Mouse (Mus musculus): ENCODE results near the gene Cryl1. TPM values are rescaled to one million over a fixed set of nuclear protein-coding genes. Genes with fewer than 3 reads are reported as not detected.

The Cryl1 gene
- polyA plus RNA-seq, 1 experiment from 2014 or later: 15.4 TPM

- Histone ChIP-seq H3K4me1 (ENCODE audit: control insufficient read depth, insufficient read depth, low read depth, low read length) (no peaks in the 10 kb centered on the region), H3K9me3 (ENCODE audit: control insufficient read depth, low read length) (no peaks in the 10 kb centered on the region), H3K27ac (ENCODE audit: low read depth, low read length) (no peak overlapping the region), H3K9ac (ENCODE audit: low read depth, low read length) (no peak overlapping the region), H3K27me3 (replicated peaks; ENCODE audit: control insufficient read depth, insufficient read depth, low read length) (no peaks in the 10 kb centered on the region), H3K4me2 (ENCODE audit: low read length) (no peak overlapping the region), H3K36me3 (ENCODE audit: control insufficient read depth, insufficient read depth, low read length) (no peaks in the 10 kb centered on the region), H3K4me3 (ENCODE audit: low read length) (no peak overlapping the region)
- ATAC-seq: no peak
- WGBS: 97% methylated on average over 3 of the region's 3 CpGs
Measured at GRCm38 (mm10) chr14:57280835-57281234, 117.5 kb downstream of the Cryl1 start.

GRCm38 (mm10) chr14:57276481-57277012, 121.8 kb downstream of the Cryl1 start:
- H3K27me3 ChIP-seq (replicated peaks; ENCODE audit: control insufficient read depth, insufficient read depth, low read length): no peaks in the 10 kb centered on the region

GRCm38 (mm10) chr14:57272341-57272740, 126.0 kb downstream of the Cryl1 start:
- no peak overlapping the region for H3K27ac ChIP-seq (ENCODE audit: low read depth, low read length)
- H3K9me3 ChIP-seq (ENCODE audit: control insufficient read depth, low read length): no peaks in the 10 kb centered on the region
- no peaks in the 10 kb centered on the region for H3K36me3 ChIP-seq (ENCODE audit: control insufficient read depth, insufficient read depth, low read length)
- H3K27me3 ChIP-seq (replicated peaks; ENCODE audit: control insufficient read depth, insufficient read depth, low read length): no peaks in the 10 kb centered on the region
- 93% methylated on average over 1 of the region's 1 CpGs for WGBS
- H3K9ac ChIP-seq (ENCODE audit: low read depth, low read length): no peak overlapping the region
- no peak overlapping the region for H3K4me2 ChIP-seq (ENCODE audit: low read length)
- no peaks in the 10 kb centered on the region for H3K4me1 ChIP-seq (ENCODE audit: control insufficient read depth, insufficient read depth, low read depth, low read length)
- ATAC-seq: no peak
- H3K4me3 ChIP-seq (ENCODE audit: low read length): no peak overlapping the region

More at GRCm38 (mm10) chr14:57276481-57277012, 121.8 kb downstream of the Cryl1 start:
- Histone ChIP-seq H3K9ac (ENCODE audit: low read depth, low read length) (no peak overlapping the region), H3K36me3 (ENCODE audit: control insufficient read depth, insufficient read depth, low read length) (no peaks in the 10 kb centered on the region), H3K4me3 (ENCODE audit: low read length) (no peak overlapping the region), H3K9me3 (ENCODE audit: control insufficient read depth, low read length) (no peaks in the 10 kb centered on the region), H3K27ac (ENCODE audit: low read depth, low read length) (no peak overlapping the region), H3K4me2 (ENCODE audit: low read length) (no peak overlapping the region), H3K4me1 (ENCODE audit: control insufficient read depth, insufficient read depth, low read depth, low read length) (no peaks in the 10 kb centered on the region)
- ATAC-seq: no peak
- 89% methylated on average over 7 of the region's 7 CpGs for WGBS

- no peak overlapping the region for H3K9ac ChIP-seq (ENCODE audit: low read depth, low read length)
- H3K4me1 ChIP-seq (ENCODE audit: control insufficient read depth, insufficient read depth, low read depth, low read length): no peaks in the 10 kb centered on the region
- H3K27me3 ChIP-seq (replicated peaks; ENCODE audit: control insufficient read depth, insufficient read depth, low read length): no peaks in the 10 kb centered on the region
- WGBS: 68% methylated on average over 1 of the region's 1 CpGs
- H3K36me3 ChIP-seq (ENCODE audit: control insufficient read depth, insufficient read depth, low read length): no peaks in the 10 kb centered on the region
- H3K27ac ChIP-seq (ENCODE audit: low read depth, low read length): no peak overlapping the region
- H3K9me3 ChIP-seq (ENCODE audit: control insufficient read depth, low read length): no peaks in the 10 kb centered on the region
- ATAC-seq: no peak
- H3K4me3 ChIP-seq (ENCODE audit: low read length): no peak overlapping the region
- no peak overlapping the region for H3K4me2 ChIP-seq (ENCODE audit: low read length)
Measured at GRCm38 (mm10) chr14:57271861-57272260, 126.5 kb downstream of the Cryl1 start.

- no peak overlapping the region for H3K27ac ChIP-seq (ENCODE audit: low read depth, low read length)
- no peaks in the 10 kb centered on the region for H3K9me3 ChIP-seq (ENCODE audit: control insufficient read depth, low read length)
- no peaks in the 10 kb centered on the region for H3K4me1 ChIP-seq (ENCODE audit: control insufficient read depth, insufficient read depth, low read depth, low read length)
- H3K4me3 ChIP-seq (ENCODE audit: low read length): no peak overlapping the region
- no peak overlapping the region for H3K4me2 ChIP-seq (ENCODE audit: low read length)
- no peaks in the 10 kb centered on the region for H3K27me3 ChIP-seq (replicated peaks; ENCODE audit: control insufficient read depth, insufficient read depth, low read length)
- no peaks in the 10 kb centered on the region for H3K36me3 ChIP-seq (ENCODE audit: control insufficient read depth, insufficient read depth, low read length)
- no peak for ATAC-seq
- WGBS: 95% methylated on average over 3 of the region's 3 CpGs
- no peak overlapping the region for H3K9ac ChIP-seq (ENCODE audit: low read depth, low read length)
Measured at GRCm38 (mm10) chr14:57268900-57269299, 129.4 kb downstream of the Cryl1 start.

GRCm38 (mm10) chr14:57268344-57268743, 130.0 kb downstream of the Cryl1 start:
- Histone ChIP-seq H3K4me3 (ENCODE audit: low read length) (no peak overlapping the region), H3K4me1 (ENCODE audit: control insufficient read depth, insufficient read depth, low read depth, low read length) (no peaks in the 10 kb centered on the region), H3K36me3 (ENCODE audit: control insufficient read depth, insufficient read depth, low read length) (no peaks in the 10 kb centered on the region), H3K27ac (ENCODE audit: low read depth, low read length) (no peak overlapping the region), H3K4me2 (ENCODE audit: low read length) (no peak overlapping the region), H3K9ac (ENCODE audit: low read depth, low read length) (no peak overlapping the region), H3K9me3 (ENCODE audit: control insufficient read depth, low read length) (no peaks in the 10 kb centered on the region), H3K27me3 (replicated peaks; ENCODE audit: control insufficient read depth, insufficient read depth, low read length) (no peaks in the 10 kb centered on the region)
- 95% methylated on average over 3 of the region's 3 CpGs for WGBS
- ATAC-seq: no peak

GRCm38 (mm10) chr14:57263943-57264342, 134.4 kb downstream of the Cryl1 start:
- H3K9me3 ChIP-seq (ENCODE audit: control insufficient read depth, low read length): no peaks in the 10 kb centered on the region
- no peak for ATAC-seq

GRCm38 (mm10) chr14:57259341-57259740, 139.0 kb downstream of the Cryl1 start:
- H3K36me3 ChIP-seq (ENCODE audit: control insufficient read depth, insufficient read depth, low read length): no peaks in the 10 kb centered on the region
- H3K4me2 ChIP-seq (ENCODE audit: low read length): no peak overlapping the region
- H3K4me1 ChIP-seq (ENCODE audit: control insufficient read depth, insufficient read depth, low read depth, low read length): no peaks in the 10 kb centered on the region
- H3K27ac ChIP-seq (ENCODE audit: low read depth, low read length): no peak overlapping the region
- peaks cover 2% of the 10 kb centered on the region; the same call in 1 of the 2 replicates for H3K9me3 ChIP-seq (ENCODE audit: control insufficient read depth, low read length)
- 91% methylated on average over 8 of the region's 8 CpGs for WGBS
- no peak for ATAC-seq
- no peak overlapping the region for H3K4me3 ChIP-seq (ENCODE audit: low read length)
- no peak overlapping the region for H3K9ac ChIP-seq (ENCODE audit: low read depth, low read length)
- H3K27me3 ChIP-seq (replicated peaks; ENCODE audit: control insufficient read depth, insufficient read depth, low read length): no peaks in the 10 kb centered on the region

More at GRCm38 (mm10) chr14:57263943-57264342, 134.4 kb downstream of the Cryl1 start:
- no peak overlapping the region for H3K27ac ChIP-seq (ENCODE audit: low read depth, low read length)
- no peaks in the 10 kb centered on the region for H3K36me3 ChIP-seq (ENCODE audit: control insufficient read depth, insufficient read depth, low read length)
- H3K4me3 ChIP-seq (ENCODE audit: low read length): no peak overlapping the region
- 77% methylated on average over 10 of the region's 10 CpGs for WGBS
- no peak overlapping the region for H3K4me2 ChIP-seq (ENCODE audit: low read length)
- no peak overlapping the region for H3K9ac ChIP-seq (ENCODE audit: low read depth, low read length)
- no peaks in the 10 kb centered on the region for H3K4me1 ChIP-seq (ENCODE audit: control insufficient read depth, insufficient read depth, low read depth, low read length)
- no peaks in the 10 kb centered on the region for H3K27me3 ChIP-seq (replicated peaks; ENCODE audit: control insufficient read depth, insufficient read depth, low read length)

GRCm38 (mm10) chr14:57248661-57249060, 149.7 kb downstream of the Cryl1 start:
- H3K27me3 ChIP-seq (replicated peaks; ENCODE audit: control insufficient read depth, insufficient read depth, low read length): no peaks in the 10 kb centered on the region
- no peak overlapping the region for H3K4me3 ChIP-seq (ENCODE audit: low read length)
- WGBS: 43% methylated on average over 3 of the region's 3 CpGs
- H3K4me2 ChIP-seq (ENCODE audit: low read length): no peak overlapping the region
- H3K9me3 ChIP-seq (ENCODE audit: control insufficient read depth, low read length): no peaks in the 10 kb centered on the region
- H3K27ac ChIP-seq (ENCODE audit: low read depth, low read length): no peak overlapping the region
- no peaks in the 10 kb centered on the region for H3K36me3 ChIP-seq (ENCODE audit: control insufficient read depth, insufficient read depth, low read length)
- ATAC-seq: no peak
- no peak overlapping the region for H3K9ac ChIP-seq (ENCODE audit: low read depth, low read length)
- no peaks in the 10 kb centered on the region for H3K4me1 ChIP-seq (ENCODE audit: control insufficient read depth, insufficient read depth, low read depth, low read length)

- Histone ChIP-seq H3K36me3 (ENCODE audit: control insufficient read depth, insufficient read depth, low read length) (no peaks in the 10 kb centered on the region), H3K9me3 (ENCODE audit: control insufficient read depth, low read length) (no peaks in the 10 kb centered on the region), H3K4me2 (ENCODE audit: low read length) (no peak overlapping the region), H3K27ac (ENCODE audit: low read depth, low read length) (no peak overlapping the region), H3K4me3 (ENCODE audit: low read length) (no peak overlapping the region), H3K4me1 (ENCODE audit: control insufficient read depth, insufficient read depth, low read depth, low read length) (no peaks in the 10 kb centered on the region), H3K9ac (ENCODE audit: low read depth, low read length) (no peak overlapping the region), H3K27me3 (replicated peaks; ENCODE audit: control insufficient read depth, insufficient read depth, low read length) (no peaks in the 10 kb centered on the region)
- ATAC-seq: no peak
- 80% methylated on average over 6 of the region's 6 CpGs for WGBS
Measured at GRCm38 (mm10) chr14:57246575-57246974, 151.8 kb downstream of the Cryl1 start.

Data from hindbrain, embryonic 16.5 days (tissue).